Mouse (Mus musculus) heart, postnatal 14 days (tissue): ENCODE measurements around the gene Nrip3. TPM values are rescaled to one million over a fixed set of nuclear protein-coding genes. Genes with fewer than 3 reads are reported as not detected.

ENCODE experiments used
- DNase-seq, 2 experiments: peaks; one replicate each; pipeline ENCODE4 v3.0.0; 2021 to 2022
- intact Hi-C: fragments of 180-260 bp; cut with DNase I; formaldehyde crosslinking; loops from one replicate; pipeline ENCODE4 v1.15.1; 2025
- total RNA-seq, 2 experiments: library from RNA; stranded (reverse); gene quantifications; 2 replicates each; pipeline ENCODE4 v1.2.3; 2021

Nrip3 gene
- total RNA-seq, 2 experiments from 2014 or later = 0.20 to 0.29 TPM

GRCm38 (mm10) chr7:109708961-109709382 is 72.9 kb downstream of the Nrip3 start:
- intact Hi-C loops = loop anchor here (5.0 to 10.0 kb wide), 2 partner anchors 258 to 356 kb away; partner anchors contain the start of gene Zfp143
- DNase-seq = peak; percentile 41 to 56

Other genes starting within 250 kb of the Nrip3 start
- 10 to 100 TPM; 33.5 to 35.2 TPM for gene St5, start 78.4 kb downstream of the Nrip3 start, total RNA-seq
- gene Akip1, start 78.3 kb downstream of the Nrip3 start, total RNA-seq = 10 to 100 TPM; 12.1 to 12.4 TPM
- under 1 TPM in 1 of 2 experiments, not detected in 1; 0.38 TPM for gene BC051019, start 58.2 kb downstream of the Nrip3 start, total RNA-seq
- gene Ascl3, start 50.3 kb downstream of the Nrip3 start, total RNA-seq = not detected
- gene Tmem9b, start 29.1 kb downstream of the Nrip3 start, total RNA-seq = 10 to 100 TPM; 32.3 to 33.7 TPM
- 10 to 100 TPM; 15.4 to 15.6 TPM for gene Scube2, start 83.7 kb upstream of the Nrip3 start, total RNA-seq
- 100 to 1,000 TPM; 151 to 158 TPM for gene Dennd5a, start 178.4 kb upstream of the Nrip3 start, total RNA-seq
- 10 to 100 TPM; 46.6 to 47.7 TPM for gene Tmem41b, start 204.9 kb upstream of the Nrip3 start, total RNA-seq
- 10 to 100 TPM; 85.3 to 98.7 TPM for gene Ipo7, start 236.2 kb upstream of the Nrip3 start, total RNA-seq